Mouse (Mus musculus) hindbrain, embryonic 10.5 days (tissue): ENCODE measurements around the gene Ubxn11. TPM values are rescaled to one million over a fixed set of nuclear protein-coding genes. Genes with fewer than 3 reads are reported as not detected.

Source experiments
- DNase-seq: peaks from one replicate; pipeline ENCODE4 v3.0.0-alpha.2; 2017; ENCODE audit warnings: low spot score
- H3K27ac ChIP-seq: fragments of 300-500 bp; sonication (generic); 2 replicates; pipeline ENCODE4 v1.5.1; 2016; ENCODE audit warnings: mild to moderate bottlenecking, moderate library complexity
- H3K27me3 ChIP-seq: fragments of 300-500 bp; sonication (generic); 2 replicates; pipeline ENCODE4 v1.6.1; 2016; ENCODE audit warnings: mild to moderate bottlenecking; ENCODE audit not compliant: poor library complexity, insufficient read depth, severe bottlenecking
- H3K36me3 ChIP-seq: fragments of 300-500 bp; sonication (generic); 2 replicates; pipeline ENCODE4 v1.6.1; 2016; ENCODE audit warnings: mild to moderate bottlenecking, moderate library complexity
- H3K4me1 ChIP-seq: fragments of 300-500 bp; sonication (generic); replicated peaks from 2 replicates; pipeline ENCODE4 v1.6.1; 2016; ENCODE audit warnings: mild to moderate bottlenecking
- H3K4me3 ChIP-seq: fragments of 300-500 bp; sonication (generic); 2 replicates; pipeline ENCODE4 v1.5.1; 2016; ENCODE audit warnings: mild to moderate bottlenecking, moderate library complexity
- H3K9me3 ChIP-seq: fragments of 300-500 bp; sonication (generic); 2 replicates; pipeline ENCODE4 v1.6.1; 2016; ENCODE audit warnings: mild to moderate bottlenecking, moderate library complexity
- WGBS: fragments of 180-500 bp; shearing (Covaris S2); methylation state at CpG from one replicate; pipeline ENCODE4 v1.1.7; 2016; 5-methylcytosine and 5-hydroxymethylcytosine counted together
- polyA plus RNA-seq: library from polyadenylated mRNA; unstranded; fragments of >200 nt; fragmentation: Nextera tagmentation; extraction: Ambion mirVana; gene quantifications from 2 replicates; pipeline ENCODE4 v1.2.1, GENCODE M21; 2016

Gene Ubxn11
- polyA plus RNA-seq, 1 experiment from 2014 or later = 11.2 TPM

- H3K9me3 ChIP-seq = no peaks in the 10 kb centered on the region
- no peak within 1 kb of the TSS for H3K27ac ChIP-seq
- no peaks in the 10 kb centered on the region for H3K27me3 ChIP-seq
- H3K4me1 ChIP-seq = 0 out of 2 replicates have a peak, but pooled peaks cover 4% of the 10 kb centered on the region
- DNase-seq = no peak
- no peaks in the 10 kb centered on the region for H3K36me3 ChIP-seq
- 63% methylated on average over 3 of the region's 3 CpGs for WGBS
- H3K4me3 ChIP-seq = no peak within 1 kb of the TSS
Measured at GRCm38 (mm10) chr4:134094923-134095547, 7.3 kb upstream of the Ubxn11 start, which contains the start of gene Cd52. Gene Cd52, minus strand, starts transcription at chr4:134095082.

- Histone ChIP-seq H3K4me3 (no peak overlapping the region), H3K36me3 (no peaks in the 10 kb centered on the region), H3K27ac (no peak overlapping the region), H3K27me3 (no peaks in the 10 kb centered on the region), H3K9me3 (no peaks in the 10 kb centered on the region), H3K4me1 (0 out of 2 replicates have a peak, but pooled peaks cover 4% of the 10 kb centered on the region)
- no peak for DNase-seq
- WGBS = 89% methylated on average over 3 of the region's 3 CpGs
Measured at GRCm38 (mm10) chr4:134096120-134096519, 6.2 kb upstream of the Ubxn11 start.

DNA sequence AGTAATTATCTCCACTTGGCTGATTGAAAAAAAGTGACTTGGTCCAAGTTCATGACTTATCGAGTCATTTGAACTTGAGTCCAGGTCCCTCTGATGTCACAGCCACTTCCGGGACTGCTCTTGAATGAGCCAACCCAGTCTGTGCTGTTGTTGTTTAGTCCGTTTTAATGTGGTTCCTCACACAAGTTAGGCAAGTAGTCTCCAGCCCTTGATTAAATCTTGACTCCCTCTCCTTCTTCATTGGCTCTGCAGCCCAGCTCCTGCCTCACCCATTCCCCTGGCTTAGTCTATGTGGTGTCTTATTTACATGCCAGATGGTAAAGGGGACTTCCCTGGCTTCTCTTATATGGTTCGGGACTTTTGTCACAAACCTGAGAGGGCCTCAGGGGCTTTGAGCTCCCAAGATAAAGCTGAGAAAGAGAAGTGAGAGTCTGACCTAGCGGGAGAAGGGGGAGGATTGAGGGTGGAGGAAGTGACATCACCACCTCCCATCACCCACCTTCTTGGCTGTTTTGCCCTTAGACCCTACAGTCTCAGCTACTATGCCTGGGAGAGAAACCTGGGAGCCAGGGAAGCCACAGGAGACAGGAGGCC, 5.3 kb upstream of the Ubxn11 start:
- H3K4me3 ChIP-seq = no peak overlapping the region
- DNase-seq = no peak
- 0 out of 2 replicates have a peak, but pooled peaks cover 4% of the 10 kb centered on the region for H3K4me1 ChIP-seq
- H3K27ac ChIP-seq = no peak overlapping the region
- no peaks in the 10 kb centered on the region for H3K9me3 ChIP-seq
- H3K27me3 ChIP-seq = no peaks in the 10 kb centered on the region
- 82% methylated on average over 5 of the region's 5 CpGs for WGBS
- no peaks in the 10 kb centered on the region for H3K36me3 ChIP-seq

DNA sequence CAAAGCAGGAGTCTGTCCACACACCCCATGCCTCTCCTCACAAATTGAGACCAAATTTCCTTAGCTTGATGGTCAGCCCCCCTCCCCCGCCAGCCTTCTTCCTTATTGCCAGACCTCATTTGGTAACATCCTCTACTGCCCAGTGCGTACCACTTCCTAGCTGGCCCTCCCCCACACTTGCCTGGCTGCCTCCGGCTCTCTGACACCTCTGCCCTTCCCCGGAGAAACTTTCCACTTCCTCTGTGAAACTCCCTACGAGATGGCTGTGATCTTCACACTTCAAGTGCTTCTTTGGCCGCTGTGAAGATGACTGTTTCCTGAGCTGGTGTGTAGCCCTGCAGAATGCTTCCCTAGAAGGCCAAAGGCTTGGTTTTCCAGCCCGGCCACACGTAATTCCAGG, 3.7 kb upstream of the Ubxn11 start:
- no peak overlapping the region for H3K27ac ChIP-seq
- DNase-seq = no peak
- H3K9me3 ChIP-seq = no peaks in the 10 kb centered on the region
- no peaks in the 10 kb centered on the region for H3K36me3 ChIP-seq
- no peaks in the 10 kb centered on the region for H3K27me3 ChIP-seq
- no peak overlapping the region for H3K4me3 ChIP-seq
- H3K4me1 ChIP-seq = peaks cover 12% of the 10 kb centered on the region
- 75% methylated on average over 8 of the region's 8 CpGs for WGBS

DNA sequence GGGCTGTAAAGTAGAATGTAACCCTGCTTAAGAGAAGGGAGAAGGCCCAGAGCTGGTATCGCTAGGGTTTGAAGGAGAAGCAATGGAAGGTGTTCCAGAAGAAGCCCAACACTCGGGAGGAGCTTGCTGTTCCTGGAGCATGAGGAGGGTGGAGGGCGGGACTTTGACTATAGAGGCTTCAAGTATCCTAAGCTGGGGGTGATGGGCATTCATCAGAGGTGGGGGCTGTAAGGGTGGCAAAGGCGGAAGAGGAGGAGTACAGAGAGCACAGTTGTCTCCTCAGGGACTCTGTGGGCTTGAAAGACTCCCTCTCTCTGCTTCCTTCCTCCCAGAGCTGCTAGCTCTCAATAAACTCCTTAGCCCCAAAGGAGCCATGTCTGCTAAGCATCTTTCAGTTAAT, 2.1 kb upstream of the Ubxn11 start:
- Histone ChIP-seq H3K9me3 (no peaks in the 10 kb centered on the region), H3K4me3 (no peak overlapping the region), H3K4me1 (peaks cover 12% of the 10 kb centered on the region), H3K27ac (no peak overlapping the region), H3K36me3 (no peaks in the 10 kb centered on the region), H3K27me3 (no peaks in the 10 kb centered on the region)
- DNase-seq = no peak
- WGBS = 88% methylated on average over 4 of the region's 4 CpGs

GRCm38 (mm10) chr4:134102742-134103119, 361 bp downstream of the Ubxn11 start:
- H3K27me3 ChIP-seq = no peaks in the 10 kb centered on the region
- peaks cover 25% of the 10 kb centered on the region for H3K4me1 ChIP-seq
- peak overlapping the region; percentile 84 for H3K27ac ChIP-seq
- no peak for DNase-seq
- no peaks in the 10 kb centered on the region for H3K36me3 ChIP-seq
- peak overlapping the region; percentile 85 for H3K4me3 ChIP-seq
- WGBS = 5% methylated on average over 21 of the region's 21 CpGs
- H3K9me3 ChIP-seq = no peaks in the 10 kb centered on the region

GRCm38 (mm10) chr4:134106105-134106504, 3.7 kb downstream of the Ubxn11 start:
- DNase-seq = no peak
- no peak overlapping the region for H3K4me3 ChIP-seq
- no peaks in the 10 kb centered on the region for H3K27me3 ChIP-seq
- no peaks in the 10 kb centered on the region for H3K36me3 ChIP-seq
- H3K27ac ChIP-seq = no peak overlapping the region
- peaks cover 45% of the 10 kb centered on the region for H3K4me1 ChIP-seq
- 79% methylated on average over 7 of the region's 7 CpGs for WGBS
- no peaks in the 10 kb centered on the region for H3K9me3 ChIP-seq

- Histone ChIP-seq H3K27ac (no peak overlapping the region), H3K9me3 (no peaks in the 10 kb centered on the region), H3K4me1 (peaks cover 47% of the 10 kb centered on the region), H3K36me3 (no peaks in the 10 kb centered on the region), H3K27me3 (no peaks in the 10 kb centered on the region), H3K4me3 (no peak overlapping the region)
- no peak for DNase-seq
- WGBS = 89% methylated on average over 7 of the region's 7 CpGs
Measured at GRCm38 (mm10) chr4:134107730-134108129, 5.4 kb downstream of the Ubxn11 start.

DNA sequence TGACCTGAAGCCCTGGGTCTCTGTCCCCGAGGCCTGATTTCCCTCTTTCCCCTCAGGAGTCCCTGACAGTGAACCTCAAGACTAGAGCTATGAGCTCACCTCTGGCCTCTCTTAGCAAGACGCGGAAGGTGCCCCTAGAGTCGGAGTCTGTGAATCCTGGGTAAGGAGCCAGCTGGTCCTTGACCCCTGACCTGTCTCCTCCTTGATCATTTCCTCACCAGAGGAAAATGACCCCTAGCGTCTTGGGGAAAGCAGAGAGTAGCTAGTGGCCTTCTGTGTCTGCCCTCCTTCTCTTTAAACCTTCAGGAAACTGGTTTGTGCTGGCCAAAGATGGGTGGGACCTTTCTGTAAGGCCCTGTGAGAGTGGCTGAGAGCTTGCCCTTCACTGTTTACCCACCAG, 5.8 kb downstream of the Ubxn11 start:
- H3K36me3 ChIP-seq = no peaks in the 10 kb centered on the region
- peak overlapping the region; percentile 56; the same call in 1 of the 2 replicates for H3K27ac ChIP-seq
- no peak for DNase-seq
- no peaks in the 10 kb centered on the region for H3K27me3 ChIP-seq
- H3K4me3 ChIP-seq = no peak overlapping the region
- H3K4me1 ChIP-seq = peaks cover 48% of the 10 kb centered on the region
- 46% methylated on average over 5 of the region's 5 CpGs for WGBS
- H3K9me3 ChIP-seq = no peaks in the 10 kb centered on the region

DNA sequence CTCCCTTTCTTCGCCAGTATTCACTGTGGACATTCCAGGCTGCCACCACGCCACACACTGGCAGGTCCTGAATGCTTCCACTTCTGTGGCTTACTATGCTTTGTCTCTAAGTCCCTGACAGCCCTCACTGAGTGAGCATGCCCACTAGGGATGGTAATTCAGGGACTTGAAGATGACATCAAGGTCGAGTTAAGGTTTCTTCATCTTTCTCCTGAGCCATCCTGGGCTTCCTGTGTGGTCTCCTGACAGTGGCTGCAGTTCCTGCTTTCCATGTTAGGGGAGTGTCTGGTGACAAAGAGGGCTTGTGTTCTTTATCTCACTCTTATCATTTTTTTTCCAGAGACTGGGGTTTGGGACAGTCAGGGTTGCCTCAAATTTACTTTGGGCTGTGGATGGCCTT, 8.3 kb downstream of the Ubxn11 start:
- no peaks in the 10 kb centered on the region for H3K27me3 ChIP-seq
- 59% methylated on average over 3 of the region's 3 CpGs for WGBS

DNA sequence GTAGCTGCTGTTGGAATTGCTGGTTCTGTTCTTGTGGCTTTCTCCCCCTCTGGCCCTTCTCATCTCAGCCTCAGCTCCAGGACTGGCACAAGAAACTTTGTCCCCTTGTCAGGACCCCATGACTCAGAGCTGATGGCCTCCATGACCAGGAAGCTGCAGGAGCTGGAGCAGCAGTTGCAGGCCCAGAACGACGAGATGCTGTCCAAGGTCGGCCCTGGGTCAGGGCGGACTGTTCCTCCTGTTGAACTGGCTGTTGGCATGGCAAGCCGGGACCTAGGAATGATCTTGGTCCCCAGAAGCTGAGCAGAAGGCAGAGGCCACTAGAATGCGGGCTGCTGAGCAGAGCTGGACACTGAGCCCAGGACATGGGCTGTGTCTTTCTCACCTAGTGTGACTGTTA, 10.0 kb downstream of the Ubxn11 start:
- WGBS = 84% methylated on average over 6 of the region's 6 CpGs
- H3K36me3 ChIP-seq = no peaks in the 10 kb centered on the region
- H3K4me3 ChIP-seq = no peak overlapping the region
- peaks cover 51% of the 10 kb centered on the region for H3K4me1 ChIP-seq
- no peak for DNase-seq
- H3K27me3 ChIP-seq = no peaks in the 10 kb centered on the region
- no peak overlapping the region for H3K27ac ChIP-seq
- no peaks in the 10 kb centered on the region for H3K9me3 ChIP-seq

More for the DNA sequence above, 8.3 kb downstream of the Ubxn11 start:
- Histone ChIP-seq H3K27ac (0 out of 2 replicates have a peak overlapping the region, but pooled peaks have one; percentile 30), H3K36me3 (no peaks in the 10 kb centered on the region), H3K4me1 (peaks cover 61% of the 10 kb centered on the region), H3K9me3 (no peaks in the 10 kb centered on the region), H3K4me3 (no peak overlapping the region)
- no peak for DNase-seq

- no peaks in the 10 kb centered on the region for H3K36me3 ChIP-seq
- H3K9me3 ChIP-seq = no peaks in the 10 kb centered on the region
- H3K4me1 ChIP-seq = peaks cover 49% of the 10 kb centered on the region
- 53% methylated on average over 10 of the region's 10 CpGs for WGBS
- no peak overlapping the region for H3K4me3 ChIP-seq
- DNase-seq = no peak
- no peaks in the 10 kb centered on the region for H3K27me3 ChIP-seq
- peak overlapping the region; percentile 53 for H3K27ac ChIP-seq
Measured at GRCm38 (mm10) chr4:134113356-134113994, 11.1 kb downstream of the Ubxn11 start.

- Histone ChIP-seq H3K27ac (peak overlapping the region; percentile 20; the same call in 1 of the 2 replicates), H3K9me3 (no peaks in the 10 kb centered on the region), H3K4me3 (no peak overlapping the region), H3K4me1 (peaks cover 49% of the 10 kb centered on the region), H3K36me3 (no peaks in the 10 kb centered on the region), H3K27me3 (no peaks in the 10 kb centered on the region)
- WGBS = 89% methylated on average over 4 of the region's 4 CpGs
- DNase-seq = no peak
Measured at GRCm38 (mm10) chr4:134114038-134114437, 11.7 kb downstream of the Ubxn11 start.
